9 mouse cellular contexts compared by ENCODE assay signal in genomic region chr19:18974796-18975660, GRCm38 (mm10).
DNase-seq lines count a peak whose midpoint lies in the region; ATAC-seq lines count a peak whose summit lies in the region.
"Had no signal": no experiment of that assay in that cellular context is flagged by ENCODE, and none has a peak within 500 bp of the region (broad histone marks: within the 10 kb centered on the region; RNA-seq: fewer than 3 reads in every experiment).

No protein-coding gene starts in this region.

- no peak overlapping the region for H3K27ac ChIP-seq in hindbrain, embryonic 12.5 days
- no peak overlapping the region for H3K27ac ChIP-seq in limb, embryonic 13.5 days

- H3K4me3 ChIP-seq in hindbrain, embryonic 12.5 days: no peak overlapping the region
- H3K4me3 ChIP-seq in limb, embryonic 13.5 days: no peak overlapping the region
- H3K4me3 ChIP-seq: megakaryocyte, embryonic 14.5 days had no signal

- H3K9ac ChIP-seq in hindbrain, embryonic 12.5 days: no peak overlapping the region
- H3K9ac ChIP-seq in limb, embryonic 13.5 days: no peak overlapping the region

- no peaks in the 10 kb centered on the region for H3K9me3 ChIP-seq in hindbrain, embryonic 12.5 days (replicated peaks)
- H3K9me3 ChIP-seq in limb, embryonic 13.5 days: no peaks in the 10 kb centered on the region

- no peaks in the 10 kb centered on the region; the same call in 1 of the 2 replicates for H3K36me3 ChIP-seq in hindbrain, embryonic 12.5 days
- H3K36me3 ChIP-seq in limb, embryonic 13.5 days: no peaks in the 10 kb centered on the region

- 59% methylated on average over 5 of the region's 5 CpGs for WGBS in hindbrain, embryonic 12.5 days
- WGBS in limb, embryonic 13.5 days: 54% methylated on average over 5 of the region's 5 CpGs

- peak; percentile 10 for DNase-seq in adrenal gland, postnatal 14 days
- no peak for DNase-seq in adrenal gland, adult 8-10 months
- peak; percentile 48 for DNase-seq in right cerebral cortex, adult 18-20 months
- DNase-seq in right cerebral cortex, postnatal 25 days: no peak
- peak; percentile 70 to 75 for DNase-seq in right cerebral cortex, adult 2 months (ENCODE audit: low spot score in 2 of 2)
- DNase-seq in spleen, postnatal 14 days (ENCODE audit: low spot score in 2 of 2): no peak

- no peaks in the 10 kb centered on the region for H3K27me3 ChIP-seq in hindbrain, embryonic 12.5 days
- no peaks in the 10 kb centered on the region for H3K27me3 ChIP-seq in limb, embryonic 13.5 days
- H3K27me3 ChIP-seq: megakaryocyte, embryonic 14.5 days had no signal

- H3K4me2 ChIP-seq in hindbrain, embryonic 12.5 days (replicated peaks): no peak overlapping the region
- H3K4me2 ChIP-seq in limb, embryonic 13.5 days (replicated peaks): no peak overlapping the region

- ATAC-seq in hindbrain, embryonic 12.5 days (ENCODE audit: low FRiP score): peak; percentile 73
- ATAC-seq in limb, embryonic 13.5 days (ENCODE audit: low FRiP score, low read depth): peak; percentile 71

- H3K4me1 ChIP-seq in hindbrain, embryonic 12.5 days: no peaks in the 10 kb centered on the region
- no peaks in the 10 kb centered on the region for H3K4me1 ChIP-seq in limb, embryonic 13.5 days
- H3K4me1 ChIP-seq: megakaryocyte, embryonic 14.5 days had no signal

Comparison
In these comparisons a context has a peak if more than half of its experiments do, and no peak if none do; other contexts are left out.
1. DNase-seq: peak in adrenal gland, postnatal 14 days (single experiment), right cerebral cortex, adult 18-20 months (single experiment) and right cerebral cortex, adult 2 months (2 of 2); none in adrenal gland, adult 8-10 months (single experiment), right cerebral cortex, postnatal 25 days (single experiment) and spleen, postnatal 14 days (0 of 2).